Mouse (Mus musculus) telencephalon, adult 2 months (tissue): ENCODE data around the gene Gm13090.

ENCODE experiments used
- DNase-seq: peaks from one replicate; pipeline ENCODE4 v3.0.0-alpha.2; 2011; ENCODE audit warnings: low read depth, low spot score

Gm13090 gene

DNA sequence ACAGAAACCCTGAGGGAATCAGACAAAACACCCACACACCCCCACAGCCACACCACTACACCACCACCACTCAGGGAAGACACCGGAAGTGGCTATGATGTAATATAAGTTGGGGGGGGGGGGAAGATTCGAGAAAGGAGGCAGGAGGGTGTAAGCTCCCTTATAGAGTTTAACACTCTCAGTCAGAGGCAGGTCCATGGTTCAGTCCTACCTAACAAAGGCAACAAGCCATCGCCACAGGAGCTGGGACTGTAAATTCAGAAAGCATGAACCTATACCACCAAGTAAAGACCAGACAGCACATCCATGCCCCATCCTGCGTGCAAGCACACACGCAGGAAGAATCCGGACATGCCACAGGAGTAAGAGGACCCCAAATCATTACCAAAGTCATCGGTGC is at the start of gene Gm13090:
Gene Gm13090, plus strand, starts transcription at position 301 of the 400 bp plus-strand sequence.
- DNase-seq: no peak

GRCm38 (mm10) chr4:151041506-151041905 is 47.9 kb upstream of the Gm13090 start:
- peak; percentile 80 for DNase-seq

DNA sequence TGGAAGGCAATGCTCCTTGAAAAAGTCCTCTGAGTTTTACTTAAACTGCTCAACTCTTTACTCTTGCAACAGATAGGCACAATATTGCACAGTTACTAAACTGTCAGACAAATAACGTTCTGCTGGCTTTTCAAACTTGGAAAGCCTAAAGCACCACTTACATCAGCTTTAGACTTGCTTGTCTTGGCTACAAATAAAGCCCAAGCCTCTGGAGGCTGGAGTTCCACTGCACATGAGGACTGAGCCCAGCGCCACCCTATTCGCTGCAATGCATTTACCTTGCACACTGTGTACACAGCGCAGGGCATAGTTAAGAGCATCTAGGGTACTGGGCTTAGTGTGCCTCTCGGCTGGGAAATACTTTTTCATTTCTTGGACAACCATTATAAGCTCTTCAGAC is 46.1 kb upstream of the Gm13090 start:
- DNase-seq: no peak

DNA sequence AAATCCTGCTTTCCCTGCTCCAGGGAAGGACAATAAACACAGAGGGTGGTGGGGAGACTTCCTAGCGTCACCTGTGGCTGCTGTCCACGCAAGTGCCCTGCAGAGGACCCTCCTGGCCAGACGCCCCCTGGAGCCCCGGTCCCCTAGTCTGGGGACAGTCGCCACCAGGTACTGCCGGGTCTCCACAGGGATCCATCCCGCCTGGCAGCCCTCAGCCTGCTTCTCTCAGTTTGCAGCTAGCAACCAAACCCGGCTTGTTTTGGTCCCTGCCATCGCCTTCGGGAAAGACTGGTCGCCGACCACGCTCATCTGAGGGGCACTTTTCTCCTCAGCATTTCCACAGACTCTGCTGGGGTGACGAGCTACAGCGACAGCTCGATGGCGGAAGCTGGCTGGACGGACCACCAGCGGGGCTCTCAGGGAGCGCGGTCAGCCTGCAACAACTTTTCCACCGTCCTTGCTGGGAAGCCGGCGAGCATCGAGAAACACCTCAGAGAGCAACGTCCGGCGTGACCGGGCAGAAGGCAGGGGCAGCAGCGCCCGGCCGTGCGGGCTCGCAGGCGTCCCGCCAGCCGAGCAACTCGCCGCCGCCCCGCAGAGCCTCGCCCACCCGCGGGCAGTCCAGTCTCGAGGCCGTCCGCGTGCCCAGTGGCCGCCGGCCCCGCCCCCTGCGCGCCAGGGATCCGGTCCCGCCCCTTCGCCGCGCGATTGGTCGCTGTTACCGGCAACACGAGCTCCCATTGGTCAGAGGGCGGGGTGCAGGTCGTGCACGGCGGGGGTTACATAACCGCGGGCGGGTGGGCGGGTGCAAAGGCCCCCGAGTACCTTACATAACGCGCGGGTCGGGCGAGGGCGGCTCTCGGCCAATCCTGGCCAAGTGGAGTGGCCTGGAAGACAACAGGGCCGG is 45.1 kb upstream of the Gm13090 start, which contains the start of gene Per3:
Gene Per3, minus strand, starts transcription at position 629 of the 907 bp plus-strand sequence.
- peak; percentile 93 for DNase-seq

- DNase-seq: peak; percentile 82
These were observed 44.3 kb upstream of the Gm13090 start for GRCm38 (mm10) chr4:151044944-151045570.

DNA sequence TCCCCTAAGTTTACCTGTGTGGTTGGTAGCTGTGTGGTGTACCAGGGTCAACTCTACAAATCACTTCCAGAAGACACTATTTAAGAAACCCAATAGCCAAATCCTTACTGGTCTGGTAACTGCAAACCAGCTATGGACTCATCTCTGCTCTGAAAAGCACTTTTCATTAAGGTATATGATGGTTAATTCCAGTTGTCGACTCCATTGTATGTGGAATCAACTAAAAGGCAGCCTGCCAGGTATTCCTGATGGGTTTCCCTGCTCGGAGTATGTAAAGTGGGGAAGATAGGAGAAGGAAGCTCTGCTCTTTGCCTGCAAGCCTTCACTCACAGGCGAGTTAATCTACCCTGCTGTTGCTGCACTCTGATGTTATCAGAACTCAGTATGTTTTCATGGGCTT is 42.8 kb upstream of the Gm13090 start:
- no peak for DNase-seq

GRCm38 (mm10) chr4:151051162-151051561 is 38.2 kb upstream of the Gm13090 start:
- no peak for DNase-seq

DNA sequence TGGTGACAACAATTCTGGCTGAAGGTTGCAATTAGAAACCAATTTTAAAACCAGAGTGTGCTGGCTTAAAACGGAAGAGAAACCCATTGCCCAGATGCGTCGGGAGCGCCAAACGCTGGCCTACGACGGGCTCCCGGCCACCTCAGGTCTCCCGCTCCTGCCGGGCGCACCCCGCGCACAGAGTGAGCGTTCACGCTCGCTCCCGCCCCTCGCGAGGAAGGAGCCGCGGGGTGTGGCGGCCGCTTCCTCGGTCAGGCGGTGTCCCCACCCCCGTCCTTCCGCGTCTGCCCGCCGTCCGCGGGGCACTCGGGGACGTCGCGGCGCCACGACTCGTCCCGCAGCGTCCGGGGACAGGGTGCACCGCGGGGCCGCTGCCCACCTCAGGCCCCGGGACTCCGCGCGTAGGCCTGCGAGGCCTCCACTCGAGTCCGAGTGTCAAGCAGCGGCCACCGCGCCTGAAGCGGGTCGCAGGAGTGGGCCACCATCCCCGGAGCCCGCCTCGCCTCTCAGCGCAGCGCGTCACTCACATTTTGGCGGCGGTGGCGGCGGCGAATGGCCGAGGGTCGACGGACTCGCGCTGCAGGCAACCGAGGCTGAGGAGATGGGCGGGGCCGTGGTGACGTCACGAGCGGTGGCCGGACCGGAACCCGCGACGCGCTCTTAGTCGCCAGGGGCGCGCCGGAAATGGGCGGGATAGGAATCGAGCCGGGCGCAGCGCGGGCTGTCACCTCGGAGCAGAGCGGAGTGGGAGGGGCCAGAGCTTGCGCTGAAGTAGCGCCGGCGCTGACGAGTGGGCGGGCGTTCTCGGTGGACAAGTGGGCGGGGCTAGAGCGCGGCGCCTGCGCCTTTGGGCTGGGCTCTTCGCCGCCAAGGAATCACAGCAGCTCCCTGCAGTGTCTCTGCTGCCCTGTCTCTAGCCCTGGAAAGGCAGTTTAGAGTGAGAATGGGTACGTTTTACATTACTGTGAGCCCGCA is 31.7 kb upstream of the Gm13090 start, which contains the start of gene Vamp3:
Gene Vamp3, minus strand, starts transcription at position 617 of the 975 bp plus-strand sequence.
- DNase-seq: peak; percentile 98

GRCm38 (mm10) chr4:151058634-151059033 is 30.7 kb upstream of the Gm13090 start:
- no peak for DNase-seq

DNA sequence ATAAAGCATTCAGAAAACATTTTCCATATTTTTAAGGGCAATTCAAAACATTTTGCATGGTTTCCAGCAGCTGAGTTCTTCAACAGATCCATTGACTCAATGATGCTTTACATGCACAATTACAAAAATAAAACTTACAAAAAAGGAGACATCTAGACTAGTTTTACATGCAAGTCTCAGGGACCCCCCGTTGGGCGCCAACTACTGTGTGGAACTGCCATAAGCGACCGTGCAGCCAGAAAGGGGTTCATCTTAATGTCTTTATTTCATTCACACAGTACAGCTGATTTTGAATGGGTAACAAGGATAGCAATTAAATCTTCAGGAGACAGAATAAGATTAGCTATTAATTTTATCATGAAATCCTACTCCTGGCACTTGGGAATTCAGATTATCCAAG is 29.8 kb upstream of the Gm13090 start:
- no peak for DNase-seq

DNA sequence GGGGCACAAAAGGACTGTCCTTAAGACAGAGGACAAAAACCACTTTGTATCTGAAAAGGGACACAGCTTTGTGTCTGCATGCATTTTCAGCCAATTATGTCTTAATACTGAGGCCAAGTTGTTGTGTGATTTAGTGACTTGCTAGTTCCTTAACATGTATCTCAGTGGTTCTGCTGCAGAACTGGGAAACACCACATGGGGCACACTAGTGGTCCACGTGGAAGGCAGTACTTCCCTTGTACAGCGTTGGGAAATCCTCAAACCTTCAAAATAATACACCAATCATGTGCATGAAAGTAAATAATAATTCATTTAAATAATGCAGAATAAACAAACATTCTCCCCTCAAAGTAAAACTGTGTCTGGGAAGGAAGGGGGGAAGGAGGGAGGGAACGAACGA is 20.6 kb upstream of the Gm13090 start:
- no peak for DNase-seq

DNA sequence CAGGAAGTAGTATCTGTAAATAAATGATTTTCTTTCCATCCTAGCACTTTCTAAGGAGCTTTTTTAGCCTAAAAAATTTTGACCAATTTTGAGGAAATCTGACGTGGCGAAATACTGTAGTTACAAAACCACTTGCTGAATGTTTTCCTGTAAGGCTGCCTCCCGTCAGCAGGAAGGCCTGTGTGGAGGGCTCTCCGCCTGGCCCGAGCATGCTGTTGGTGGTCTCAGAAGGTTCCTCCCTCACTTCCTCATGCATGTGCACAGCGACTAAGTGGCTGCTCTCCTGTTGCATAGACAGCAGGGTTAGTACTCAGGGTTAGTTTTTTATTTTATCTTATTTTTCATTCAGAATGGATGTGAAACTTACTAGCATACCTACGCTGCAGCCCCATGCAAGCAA is 18.4 kb upstream of the Gm13090 start:
- no peak for DNase-seq

DNA sequence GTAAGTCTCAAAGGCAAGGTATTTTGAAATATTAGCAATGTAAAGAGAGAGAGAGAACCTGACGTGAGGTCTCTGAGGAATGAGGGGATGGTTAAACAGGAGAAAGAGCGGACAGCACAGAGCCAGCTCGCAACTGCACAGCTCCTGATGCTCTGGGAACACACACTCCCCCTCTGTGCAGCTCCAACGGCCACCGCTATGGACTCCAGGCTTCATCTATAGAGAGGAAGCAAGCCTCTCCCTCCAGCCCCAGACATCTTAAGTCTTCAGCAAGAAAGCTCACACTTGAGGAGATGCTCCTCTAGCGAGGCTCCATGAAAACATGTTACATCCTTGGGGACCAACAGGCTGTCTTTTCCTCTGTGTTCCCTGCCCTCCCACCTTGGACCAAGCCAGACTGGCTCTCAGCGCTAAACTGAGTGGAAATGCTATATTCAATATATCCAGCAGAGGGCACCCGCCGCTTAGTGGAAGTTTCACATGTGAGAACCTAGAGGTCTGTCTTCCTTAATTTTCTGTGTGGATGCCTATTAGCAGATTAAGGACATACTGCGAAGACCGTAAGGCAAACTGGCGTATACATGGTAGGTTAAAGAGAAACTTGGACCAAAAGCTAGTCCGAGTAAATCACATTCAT is 16.1 kb upstream of the Gm13090 start:
- no peak for DNase-seq

- DNase-seq: no peak
These were observed 14.6 kb upstream of the Gm13090 start for GRCm38 (mm10) chr4:151074817-151075216.

DNA sequence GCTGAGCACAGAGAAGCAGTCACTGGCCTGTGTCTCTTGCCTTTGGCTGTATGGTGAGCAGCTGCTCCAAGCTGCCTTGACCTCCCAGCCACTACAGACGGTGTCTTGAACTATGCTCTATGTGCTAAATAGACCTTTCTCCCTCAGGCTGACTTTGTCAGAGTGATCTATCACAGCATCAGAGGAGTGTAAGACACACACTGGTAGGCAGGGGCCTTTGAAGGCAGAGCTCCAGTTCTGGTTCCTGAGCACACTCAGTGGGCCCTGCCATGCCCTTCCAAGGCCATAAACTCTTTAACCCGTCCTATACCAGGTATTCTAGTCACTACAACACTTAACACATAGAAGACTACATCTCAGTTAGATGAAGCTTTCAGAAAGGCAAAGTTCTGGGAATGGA is 8.0 kb upstream of the Gm13090 start:
- no peak for DNase-seq

DNA sequence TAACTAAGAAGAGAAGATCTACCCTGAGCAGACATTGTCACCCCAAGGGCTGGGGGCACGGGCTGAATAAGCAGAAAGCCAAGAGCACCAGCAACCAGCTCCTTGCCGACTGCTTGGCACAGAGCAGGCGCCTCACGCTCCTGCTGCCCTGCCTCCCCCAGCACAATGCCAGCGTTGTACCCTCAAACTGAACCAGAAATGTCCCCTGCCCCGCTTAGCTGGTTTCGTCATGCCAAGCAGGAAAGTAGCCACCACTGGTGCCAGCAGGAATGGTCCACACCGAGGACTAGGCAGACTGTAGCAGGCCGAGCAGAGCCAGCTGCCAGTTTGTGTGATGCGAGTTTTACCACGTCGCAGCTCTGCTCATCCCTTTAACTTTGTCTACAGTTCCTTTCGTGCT is 7.4 kb upstream of the Gm13090 start:
- no peak for DNase-seq

- DNase-seq: no peak
These were observed 6.3 kb upstream of the Gm13090 start for GRCm38 (mm10) chr4:151083027-151083426.

DNA sequence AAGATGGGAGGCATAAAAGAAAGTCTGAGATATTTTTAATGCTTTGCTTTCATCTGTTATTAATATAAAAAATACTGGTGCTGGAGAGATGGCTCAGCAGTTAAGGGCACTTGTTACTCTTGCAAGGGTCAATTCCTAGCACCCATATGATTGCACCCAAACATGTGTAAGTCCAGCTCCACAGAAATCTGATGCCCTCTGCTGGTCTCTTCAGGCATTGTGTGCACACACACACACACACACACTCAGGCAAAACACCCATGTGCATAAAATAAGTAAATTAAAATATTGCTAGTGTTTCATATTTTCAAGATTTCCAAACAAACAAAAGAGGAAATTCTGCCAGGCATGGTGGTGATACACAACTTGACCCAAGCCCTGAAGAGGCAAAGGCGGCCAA is 2.0 kb upstream of the Gm13090 start:
- DNase-seq: no peak

DNA sequence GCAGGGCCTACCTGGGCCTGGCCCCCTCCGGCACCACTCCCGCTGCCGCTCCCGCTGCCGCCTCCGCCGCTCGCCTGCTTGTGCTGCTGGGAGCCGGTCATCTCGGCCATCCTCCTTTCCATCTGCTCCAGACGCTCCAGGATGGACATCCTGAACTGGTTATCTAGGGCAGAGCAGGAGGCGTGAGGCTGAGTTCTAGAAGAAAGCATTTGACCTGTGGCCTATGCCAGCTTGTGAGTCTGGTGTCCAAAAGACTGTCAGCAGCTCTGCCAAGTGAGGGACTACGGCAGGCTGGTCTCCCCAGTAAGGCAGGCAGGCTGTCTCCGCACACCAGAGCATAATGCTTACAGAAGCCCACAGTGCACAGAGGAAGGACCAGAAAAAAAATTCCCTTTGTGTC is 551 bp upstream of the Gm13090 start:
- no peak for DNase-seq

DNA sequence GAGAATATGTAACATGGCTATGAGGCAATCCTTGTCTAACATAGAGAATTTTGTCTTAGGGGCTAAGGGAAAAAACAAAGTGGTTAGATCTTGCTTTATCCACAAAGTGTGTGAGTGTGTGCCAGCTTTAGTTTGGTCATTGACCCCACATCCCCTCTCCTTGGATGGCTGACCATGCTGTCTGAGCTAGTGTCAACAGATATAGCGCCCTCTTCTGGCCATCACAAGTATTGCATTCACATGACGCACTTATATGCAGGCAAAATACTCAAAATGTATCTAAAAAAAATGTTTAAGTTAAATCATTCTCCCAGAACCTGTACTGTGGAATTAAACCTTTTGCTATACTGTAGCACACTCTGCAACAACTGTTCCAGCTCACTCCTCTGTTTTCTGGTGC is 5.8 kb downstream of the Gm13090 start:
- no peak for DNase-seq
